Mouse (Mus musculus): ENCODE results near the gene Atxn2l.

DNA sequence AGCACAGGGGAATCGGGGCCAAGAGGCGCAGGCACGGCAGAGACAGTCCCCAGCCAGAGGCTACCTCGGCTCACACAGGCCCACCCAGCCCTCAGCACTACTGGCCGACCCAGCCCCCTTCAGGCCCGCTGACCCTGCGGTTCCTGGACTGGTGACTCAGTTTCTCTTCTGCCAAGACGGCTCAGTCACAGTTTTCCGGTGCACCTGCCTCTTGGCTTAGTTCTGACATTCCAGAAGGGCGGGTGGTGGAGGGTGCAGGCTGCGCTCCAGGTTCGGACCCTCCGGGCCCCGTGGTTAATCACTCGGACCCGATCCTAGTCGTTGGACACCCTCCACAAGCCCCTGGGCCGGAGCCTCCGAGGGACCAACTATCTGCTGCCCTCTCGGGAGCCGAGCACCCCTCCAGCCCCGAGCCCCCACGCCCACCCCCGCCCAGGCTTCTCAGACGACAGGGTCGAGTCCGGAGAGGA lies 28.7 kb downstream of the Atxn2l start:
- TF ChIP-seq POLR2A (IDR thresholded peaks at IDR 0.05; ENCODE audit: insufficient read depth, low read depth, low read length) (no peak), CTCF (IDR thresholded peaks at IDR 0.05) (no peak), EP300 (IDR thresholded peaks at IDR 0.05; ENCODE audit: insufficient read depth, low read depth, low read length) (no peak)

Measured in heart, adult 2 months (tissue).